In the genomic region with DNA sequence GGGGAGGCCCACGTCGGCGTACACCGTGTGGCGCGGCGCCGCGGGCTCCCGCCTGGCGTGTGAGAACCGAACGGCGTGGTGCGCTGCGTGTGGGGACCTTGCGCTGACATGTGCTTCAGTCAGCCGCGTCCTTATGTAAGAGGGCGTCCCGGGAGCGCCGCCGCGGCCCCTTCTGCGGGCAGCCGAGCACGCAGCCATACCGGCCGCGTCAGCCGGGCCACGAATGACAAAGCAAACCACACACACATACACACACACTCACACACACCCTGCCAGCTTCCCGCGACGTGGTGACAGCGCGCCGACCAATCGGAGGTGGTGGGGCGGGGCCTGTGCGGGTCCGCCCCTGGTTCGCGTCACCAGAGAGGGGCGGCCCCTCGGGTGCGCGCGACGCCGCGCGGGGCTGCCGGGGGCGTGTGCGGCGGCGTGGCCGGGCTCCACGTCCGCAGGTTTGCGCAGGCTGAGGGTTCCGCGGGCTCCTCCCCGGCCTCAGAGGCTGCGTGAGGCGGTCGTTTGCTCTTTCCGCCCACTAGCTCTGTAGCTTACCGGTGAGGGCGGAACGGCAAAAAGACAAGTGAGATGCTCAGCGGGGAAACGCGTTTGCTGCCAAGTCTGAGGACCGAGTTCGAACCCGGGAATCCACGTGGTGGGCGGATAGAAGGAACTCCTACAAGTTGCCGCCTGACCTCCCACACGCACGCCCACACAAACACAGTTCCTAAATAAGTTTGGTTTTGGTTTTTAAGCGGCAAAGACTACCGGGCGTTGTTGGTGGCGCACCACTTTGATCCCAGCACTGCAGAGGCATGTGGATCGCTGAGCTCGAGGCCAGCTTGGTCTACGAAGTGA, we compare ENCODE assay signal across 8 mouse cellular contexts. TPM values are rescaled to one million over a fixed set of nuclear protein-coding genes. Genes with fewer than 3 reads are reported as not detected.
DNase-seq lines count a peak whose midpoint lies in the region; ATAC-seq lines count a peak whose summit lies in the region.

No protein-coding gene starts in this region.

- intact Hi-C loops in left cerebral cortex, postnatal 25 days (cut with DNase I), result no loop called here

- H3K27ac ChIP-seq in intestine, embryonic 16.5 days (ENCODE audit: low read length), result peak overlapping the region; percentile 88

- peak overlapping the region; percentile 75 for H3K4me2 ChIP-seq in intestine, embryonic 16.5 days (ENCODE audit: low read depth, low read length)

- peak overlapping the region; percentile 70 for H3K9ac ChIP-seq in intestine, embryonic 16.5 days (ENCODE audit: low read depth, low read length)

- H3K27me3 ChIP-seq in intestine, embryonic 16.5 days (replicated peaks; ENCODE audit: control insufficient read depth, insufficient read depth, low read length), result no peaks in the 10 kb centered on the region

- WGBS in intestine, embryonic 16.5 days, result 1% methylated on average over 91 of the region's 91 CpGs

- no peaks in the 10 kb centered on the region for H3K9me3 ChIP-seq in intestine, embryonic 16.5 days (ENCODE audit: control insufficient read depth, low read length)

- H3K4me3 ChIP-seq in intestine, embryonic 16.5 days (ENCODE audit: low read length), result peak overlapping the region; percentile 93

- H3K4me1 ChIP-seq in intestine, embryonic 16.5 days (ENCODE audit: control insufficient read depth, insufficient read depth, low read length), result peaks cover 13% of the 10 kb centered on the region

- peak; percentile 96 for ATAC-seq in intestine, embryonic 16.5 days

- no peaks in the 10 kb centered on the region for H3K36me3 ChIP-seq in intestine, embryonic 16.5 days (ENCODE audit: control insufficient read depth, insufficient read depth, low read length)

- DNase-seq in adrenal gland, adult 8-10 months, result peak; percentile 89
- peak; percentile 87 for DNase-seq in embryo, embryonic 11.5 days (ENCODE audit: low read depth, low spot score)
- DNase-seq in gastrocnemius, postnatal 4 days (ENCODE audit: low spot score in 2 of 2), result peak; percentile 90 to 93
- peak; percentile 95 to 97 for DNase-seq in left cerebral cortex, postnatal 25 days (ENCODE audit: low spot score in 2 of 2)
- peak; percentile 93 for DNase-seq in mesoderm, embryonic 11.5 days (ENCODE audit: low read depth, low spot score)
- DNase-seq in right cerebral cortex, postnatal 25 days, result peak; percentile 96
- peak; percentile 91 to 92 for DNase-seq in urinary bladder, postnatal 4 days (ENCODE audit: low spot score in 2 of 2)

RNA-seq across cellular contexts. Expression of gene Maco1, which starts 0.7 kb away (rescaled TPM):
- 10 to 100 TPM; 36.2 to 51.0 (median 47.8) TPM for total RNA-seq in adrenal gland, adult 8-10 months (2022)
- total RNA-seq in gastrocnemius, postnatal 4 days (2021), result 10 to 100 TPM; 28.5 to 29.9 TPM
- 22.5 and 25.7 TPM in 2 replicates for polyA plus RNA-seq in intestine, embryonic 16.5 days (2015; fragmentation: Nextera tagmentation; extraction: Ambion mirVana)
- 10 to 100 TPM; 49.2 to 52.0 TPM for total RNA-seq in left cerebral cortex, postnatal 25 days (2021)

RNA-seq across cellular contexts. Expression of gene Rhd, which starts 10.5 kb away (rescaled TPM):
- total RNA-seq in adrenal gland, adult 8-10 months (2022), result 1 to 10 TPM in 1 of 4 experiments, under 1 TPM in 1, not detected in 2; 0.84 to 1.1 TPM
- under 1 TPM; 0.27 to 0.62 TPM for total RNA-seq in gastrocnemius, postnatal 4 days (2021)
- polyA plus RNA-seq in intestine, embryonic 16.5 days (2015; fragmentation: Nextera tagmentation; extraction: Ambion mirVana), result 3.6 and 10.1 TPM in 2 replicates
- total RNA-seq in left cerebral cortex, postnatal 25 days (2021), result not detected

Comparison
In these comparisons a context has a peak if more than half of its experiments do, and no peak if none do; other contexts are left out.
1. Peak in every context shown above with its lines: DNase-seq, ATAC-seq, H3K4me3 ChIP-seq and H3K27ac ChIP-seq.